Comparison of ENCODE assay signal across 8 mouse cellular contexts in genomic region chr9:116146235-116146634, GRCm38 (mm10). TPM values are rescaled to one million over a fixed set of nuclear protein-coding genes. Genes with fewer than 3 reads are reported as not detected.
DNase-seq lines count a peak whose midpoint lies in the region; ATAC-seq and TF ChIP-seq lines count a peak whose summit lies in the region.

No protein-coding gene starts in this region.

- DNase-seq in neural tube, embryonic 10.5 days (ENCODE audit: extremely low spot score, low spot score) = no peak
- peak; percentile 45 for DNase-seq in heart, postnatal 25 days (ENCODE audit: low spot score)
- DNase-seq in limb, embryonic 14.5 days (ENCODE audit: low spot score) = no peak
- no peak for DNase-seq in cerebellum, adult 9-11 months
- no peak for DNase-seq in embryo, embryonic 11 days

- peak overlapping the region; percentile 33; the same call in 1 of the 2 replicates for H3K27ac ChIP-seq in neural tube, embryonic 13.5 days (replicated peaks)
- peak overlapping the region; percentile 48; the same call in 1 of the 2 replicates for H3K27ac ChIP-seq in limb, embryonic 14.5 days (replicated peaks; ENCODE audit: low read depth, low read length)
- peak overlapping the region; percentile 37 for H3K27ac ChIP-seq in stomach, embryonic 15.5 days

- H3K9ac ChIP-seq in neural tube, embryonic 13.5 days = no peak overlapping the region
- H3K9ac ChIP-seq in limb, embryonic 14.5 days (ENCODE audit: low read depth, low read length, severe bottlenecking) = no peak overlapping the region
- H3K9ac ChIP-seq in stomach, embryonic 15.5 days = no peak overlapping the region

- H3K4me2 ChIP-seq in neural tube, embryonic 13.5 days = no peak overlapping the region
- no peak overlapping the region for H3K4me2 ChIP-seq in limb, embryonic 14.5 days (replicated peaks; ENCODE audit: low read depth, low read length, severe bottlenecking)
- no peak overlapping the region for H3K4me2 ChIP-seq in stomach, embryonic 15.5 days

- intact Hi-C loops in heart, postnatal 25 days (cut with DNase I) = no loop called here

- WGBS in neural tube, embryonic 13.5 days = 59% methylated on average over 9 of the region's 9 CpGs
- WGBS in limb, embryonic 14.5 days = 76% methylated on average over 9 of the region's 9 CpGs
- WGBS in stomach, embryonic 15.5 days = 44% methylated on average over 9 of the region's 9 CpGs

- no peak for ATAC-seq in neural tube, embryonic 13.5 days (ENCODE audit: low read depth)
- no peak for ATAC-seq in limb, embryonic 14.5 days (ENCODE audit: low FRiP score, low read depth)
- ATAC-seq in stomach, embryonic 15.5 days (ENCODE audit: insufficient read depth, low FRiP score, low read depth) = no peak
- no peak for ATAC-seq in inflammation-experienced regulatory T-cells, adult 6 months

- no peaks in the 10 kb centered on the region for H3K27me3 ChIP-seq in neural tube, embryonic 13.5 days
- no peaks in the 10 kb centered on the region for H3K27me3 ChIP-seq in limb, embryonic 14.5 days (ENCODE audit: control insufficient read depth, insufficient read depth, low read length)
- H3K27me3 ChIP-seq in stomach, embryonic 15.5 days (replicated peaks) = no peaks in the 10 kb centered on the region

- H3K9me3 ChIP-seq in neural tube, embryonic 13.5 days = no peaks in the 10 kb centered on the region
- no peaks in the 10 kb centered on the region for H3K9me3 ChIP-seq in limb, embryonic 14.5 days (ENCODE audit: control insufficient read depth, low read length)
- H3K9me3 ChIP-seq in stomach, embryonic 15.5 days = no peaks in the 10 kb centered on the region

- no peak for TF ChIP-seq POLR2A in limb, embryonic 14.5 days (IDR thresholded peaks at IDR 0.05; ENCODE audit: borderline replicate concordance, extremely low read depth, insufficient read depth, insufficient read length)

- no peak overlapping the region for H3K4me3 ChIP-seq in neural tube, embryonic 13.5 days
- H3K4me3 ChIP-seq in limb, embryonic 14.5 days (replicated peaks; ENCODE audit: low read length) = no peak overlapping the region
- H3K4me3 ChIP-seq in stomach, embryonic 15.5 days (replicated peaks) = no peak overlapping the region

- no peaks in the 10 kb centered on the region for H3K36me3 ChIP-seq in neural tube, embryonic 13.5 days
- peaks cover 7% of the 10 kb centered on the region for H3K36me3 ChIP-seq in limb, embryonic 14.5 days (ENCODE audit: control insufficient read depth, insufficient read depth, low read length)
- H3K36me3 ChIP-seq in stomach, embryonic 15.5 days = no peaks in the 10 kb centered on the region

- peaks cover 16% of the 10 kb centered on the region; the same call in 1 of the 2 replicates for H3K4me1 ChIP-seq in neural tube, embryonic 13.5 days (replicated peaks)
- peaks cover 39% of the 10 kb centered on the region for H3K4me1 ChIP-seq in limb, embryonic 14.5 days (ENCODE audit: control insufficient read depth, insufficient read depth, low read length)
- H3K4me1 ChIP-seq in stomach, embryonic 15.5 days = peaks cover 16% of the 10 kb centered on the region

RNA-seq across cellular contexts. Expression of gene Tgfbr2, which starts 28.9 kb away (rescaled TPM):
- 10.3 and 11.5 TPM in 2 replicates for polyA plus RNA-seq in neural tube, embryonic 13.5 days (2015; fragmentation: Nextera tagmentation; extraction: Ambion mirVana)
- total RNA-seq in heart, postnatal 25 days (2021) = 10 to 100 TPM; 35.7 to 37.0 TPM
- polyA plus RNA-seq in limb, embryonic 14.5 days (2012; rRNA removed) = 58.8 and 73.8 TPM in 2 replicates
- 67.2 and 71.5 TPM in 2 replicates for polyA plus RNA-seq in limb, embryonic 14.5 days (2014; fragmentation: Nextera tagmentation; extraction: Ambion mirVana)
- polyA plus RNA-seq in stomach, embryonic 15.5 days (2015; fragmentation: Nextera tagmentation; extraction: Ambion mirVana) = 30.8 and 32.6 TPM in 2 replicates
- polyA plus RNA-seq in inflammation-experienced regulatory T-cells, adult 6 months (2017; shearing (Covaris generic)) = 10 to 100 TPM; 24.7 to 31.6 (median 26.3) TPM
